Comparison of ENCODE assay signal across 14 mouse cellular contexts in the genomic region with DNA sequence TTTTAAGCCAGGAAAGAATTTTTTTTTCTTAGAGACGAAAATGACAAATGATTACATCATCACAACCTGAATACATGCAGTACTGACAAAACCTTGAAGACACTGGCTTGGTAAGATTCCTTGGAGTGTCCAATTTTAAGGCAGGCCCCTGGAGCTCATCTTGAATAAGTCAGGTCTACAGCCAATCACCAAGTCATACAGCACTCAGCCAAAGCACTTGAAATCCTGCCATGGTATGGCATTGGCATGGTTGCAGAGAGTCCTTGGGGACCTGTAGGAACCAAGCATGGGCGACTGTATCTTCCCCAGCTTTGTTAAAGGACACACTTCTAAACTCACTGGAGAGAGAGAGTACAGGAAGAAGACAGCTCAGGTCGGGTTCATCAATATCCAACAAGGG.
"Had no signal": no experiment of that assay in that cellular context is flagged by ENCODE, and none has a peak within 500 bp of the region (broad histone marks: within the 10 kb centered on the region; RNA-seq: fewer than 3 reads in every experiment).

No protein-coding gene starts in this region.

- DNase-seq: gastrocnemius, adult 2 months; gastrocnemius, postnatal 10 days; gastrocnemius, postnatal 25 days; heart, adult 2 months; heart, postnatal 14 days; heart, postnatal 36 days; kidney, adult 18-20 months; kidney, adult 8-10 months; kidney, postnatal 10 days; kidney, postnatal 25 days; kidney, postnatal 4 days; liver; liver, embryonic 13.5 days; liver, postnatal 0 days had no signal
